Mouse (Mus musculus) c-Kit-positive CD71-positive TER-119-negative erythroid progenitor cells, embryonic 14.5 days (primary cell): Measurements from ENCODE around the gene Piezo1.
A peak's percentile ranks its signal among the peaks of the same experiment; 100 is the strongest.

Experiments
- DNase-seq: peaks from one replicate; pipeline ENCODE4 v3.0.0-alpha.2; 2013; ENCODE audit warnings: low read depth

Piezo1 gene

GRCm38 (mm10) chr8:122569996-122570395 lies 18.9 kb upstream of the Piezo1 start:
- DNase-seq, result no peak

GRCm38 (mm10) chr8:122569329-122569728 lies 18.2 kb upstream of the Piezo1 start:
- DNase-seq, result no peak

GRCm38 (mm10) chr8:122568881-122569309 lies 17.8 kb upstream of the Piezo1 start:
- DNase-seq, result no peak

- no peak for DNase-seq
These were observed 17.0 kb upstream of the Piezo1 start for GRCm38 (mm10) chr8:122568109-122568504.

- DNase-seq, result peak; percentile 92
These were observed 16.4 kb upstream of the Piezo1 start, which contains the start of gene Cdt1 for GRCm38 (mm10) chr8:122567361-122568108. Gene Cdt1 (plus strand): TSS chr8:122568015.

- no peak for DNase-seq
These were observed 15.6 kb upstream of the Piezo1 start for GRCm38 (mm10) chr8:122566766-122567165.

GRCm38 (mm10) chr8:122564363-122565352 lies 13.5 kb upstream of the Piezo1 start:
- DNase-seq, result no peak

- no peak for DNase-seq
These were observed 10.1 kb upstream of the Piezo1 start for GRCm38 (mm10) chr8:122561199-122561598.

GRCm38 (mm10) chr8:122558671-122559349 lies 7.7 kb upstream of the Piezo1 start:
- DNase-seq, result no peak

- DNase-seq, result no peak
These were observed 6.3 kb upstream of the Piezo1 start for GRCm38 (mm10) chr8:122557248-122558038.

- no peak for DNase-seq
These were observed 5.2 kb upstream of the Piezo1 start for GRCm38 (mm10) chr8:122556030-122557009.

GRCm38 (mm10) chr8:122554786-122555185 lies 3.7 kb upstream of the Piezo1 start:
- DNase-seq, result no peak

- DNase-seq, result no peak
These were observed 199 bp downstream of the Piezo1 start for GRCm38 (mm10) chr8:122550995-122551264.

GRCm38 (mm10) chr8:122550234-122550994 lies 715 bp downstream of the Piezo1 start:
- no peak for DNase-seq

GRCm38 (mm10) chr8:122548891-122549439 lies 2.2 kb downstream of the Piezo1 start:
- peak; percentile 63 for DNase-seq

- no peak for DNase-seq
These were observed 2.8 kb downstream of the Piezo1 start for GRCm38 (mm10) chr8:122548331-122548730.

- peak; percentile 64 for DNase-seq
These were observed 3.3 kb downstream of the Piezo1 start for GRCm38 (mm10) chr8:122547815-122548214.

GRCm38 (mm10) chr8:122546811-122547453 lies 4.2 kb downstream of the Piezo1 start:
- no peak for DNase-seq
